Mouse (Mus musculus) cerebellum, adult 2 months (tissue): ENCODE results near the gene Pcgf2.
A peak's percentile ranks its signal among the peaks of the same experiment; 100 is the strongest.

Source experiments
- CTCF ChIP-seq: fragments of 200-500 bp; IDR thresholded peaks from 2 replicates; pipeline ENCODE4 v1.5.1; 2011; ENCODE audit warnings: low read depth, mild to moderate bottlenecking, control low read depth, low read length, moderate library complexity, borderline replicate concordance; ENCODE audit not compliant: insufficient read depth
- POLR2A ChIP-seq: fragments of 200-500 bp; IDR thresholded peaks from 2 replicates; pipeline ENCODE4 v1.6.1; 2011; ENCODE audit warnings: low read length, control low read depth, borderline replicate concordance; ENCODE audit not compliant: insufficient read depth

- TF ChIP-seq CTCF = no peak
- TF ChIP-seq POLR2A = 0 out of 2 replicates have a peak, but pooled peaks have one; percentile 18
Observed at GRCm38 (mm10) chr11:97662893-97663527, 37.3 kb downstream of the Pcgf2 start, which contains the start of gene Mllt6.
